Mouse (Mus musculus) C2C12 (cell line): Measurements from ENCODE around the gene Cyb5rl.

Experiments used
- CEBPB ChIP-seq: IDR thresholded peaks from one replicate; pipeline ENCODE4 v1.6.1; 2011; ENCODE audit warnings: low read depth, mild to moderate bottlenecking, control low read depth, moderate library complexity
- CTCF ChIP-seq: IDR thresholded peaks from one replicate; pipeline ENCODE4 v1.5.1; 2011; ENCODE audit not compliant: control insufficient read depth, insufficient read depth, insufficient read length
- FOSL1 ChIP-seq: IDR thresholded peaks from one replicate; pipeline ENCODE4 v1.8.0; 2011; ENCODE audit warnings: mild to moderate bottlenecking, low read length; ENCODE audit not compliant: poor library complexity, insufficient read depth, severe bottlenecking
- MAX ChIP-seq: IDR thresholded peaks from one replicate; pipeline ENCODE4 v1.6.1; 2011; ENCODE audit warnings: mild to moderate bottlenecking, control low read depth
- MYOD1 ChIP-seq: IDR thresholded peaks from one replicate; pipeline ENCODE4 v1.6.1; 2011; ENCODE audit warnings: low read depth; ENCODE audit not compliant: control insufficient read depth, insufficient read length
- MYOG ChIP-seq: IDR thresholded peaks from one replicate; pipeline ENCODE4 v1.6.1; 2011; ENCODE audit not compliant: control insufficient read depth, insufficient read length; ENCODE audit errors: extremely low read depth
- USF1 ChIP-seq: IDR thresholded peaks from one replicate; pipeline ENCODE4 v1.6.1; 2011; ENCODE audit warnings: low read depth, mild to moderate bottlenecking, control low read depth, moderate library complexity

- TF ChIP-seq CTCF (no peak), FOSL1 (no peak), MAX (no peak), MYOG (no peak), CEBPB (no peak), USF1 (no peak), MYOD1 (no peak)
Measured at GRCm38 (mm10) chr4:107084858-107085257, 18.1 kb downstream of the Cyb5rl start.
